Mouse (Mus musculus): ENCODE results near the gene Cept1.
"Not testable (repeated sequence)": the region's sequence is repeated elsewhere in the genome, so short reads cannot be mapped to it uniquely, and the experiment has no call there.

Gene Cept1

GRCm38 (mm10) chr3:106547171-106547923 lies at the start of gene Cept1, which contains the start of gene Dram2:
Cept1 (minus strand) TSS chr3:106547802.
Dram2 (plus strand) TSS chr3:106547798.
- DNase-seq: peak; percentile 93

GRCm38 (mm10) chr3:106593631-106594030 lies 46.0 kb upstream of the Cept1 start:
- DNase-seq: not testable (repeated sequence)

GRCm38 (mm10) chr3:106579296-106579695 lies 31.7 kb upstream of the Cept1 start:
- no peak for DNase-seq

- DNase-seq: no peak
Observed at GRCm38 (mm10) chr3:106573191-106573590, 25.6 kb upstream of the Cept1 start.

GRCm38 (mm10) chr3:106565876-106566275 lies 18.3 kb upstream of the Cept1 start:
- no peak for DNase-seq

- no peak for DNase-seq
Observed at GRCm38 (mm10) chr3:106558271-106558670, 10.7 kb upstream of the Cept1 start.

GRCm38 (mm10) chr3:106555743-106556250 lies 8.2 kb upstream of the Cept1 start:
- no peak for DNase-seq

GRCm38 (mm10) chr3:106553411-106553810 lies 5.8 kb upstream of the Cept1 start:
- no peak for DNase-seq

GRCm38 (mm10) chr3:106548971-106549370 lies 1.4 kb upstream of the Cept1 start:
- DNase-seq: no peak

GRCm38 (mm10) chr3:106547924-106548539 lies 430 bp upstream of the Cept1 start:
- peak; percentile 53 for DNase-seq

GRCm38 (mm10) chr3:106544721-106545316 lies 2.8 kb downstream of the Cept1 start:
- DNase-seq: no peak

- no peak for DNase-seq
Observed at GRCm38 (mm10) chr3:106533277-106533676, 14.3 kb downstream of the Cept1 start.

- DNase-seq: no peak
Observed at GRCm38 (mm10) chr3:106528032-106528431, 19.6 kb downstream of the Cept1 start.

- DNase-seq: no peak
Observed at GRCm38 (mm10) chr3:106526411-106526810, 21.2 kb downstream of the Cept1 start.

- DNase-seq: no peak
Observed at GRCm38 (mm10) chr3:106522730-106523129, 24.9 kb downstream of the Cept1 start.

GRCm38 (mm10) chr3:106515016-106515415 lies 32.6 kb downstream of the Cept1 start:
- DNase-seq: no peak

- DNase-seq: no peak
Observed at GRCm38 (mm10) chr3:106510669-106511068, 36.9 kb downstream of the Cept1 start.

- no peak for DNase-seq
Observed at GRCm38 (mm10) chr3:106502892-106503291, 44.7 kb downstream of the Cept1 start.

- no peak for DNase-seq
Observed at GRCm38 (mm10) chr3:106500510-106500909, 47.1 kb downstream of the Cept1 start.

GRCm38 (mm10) chr3:106496996-106497395 lies 50.6 kb downstream of the Cept1 start:
- no peak for DNase-seq

- DNase-seq: peak; percentile 38
Observed at GRCm38 (mm10) chr3:106496045-106496721, 51.4 kb downstream of the Cept1 start.

GRCm38 (mm10) chr3:106495346-106496044 lies 52.1 kb downstream of the Cept1 start:
- DNase-seq: no peak

Measured in lung, postnatal 14 days (tissue).